Mouse (Mus musculus) olfactory bulb, adult 2 months (tissue): ENCODE data around the gene Dusp27. TPM values are rescaled to one million over a fixed set of nuclear protein-coding genes. Genes with fewer than 3 reads are reported as not detected.

Experiments
- H3K27ac ChIP-seq: fragments of 200-500 bp; 2 replicates; pipeline ENCODE4 v1.5.1; 2012; ENCODE audit warnings: low read depth, low read length; ENCODE audit not compliant: insufficient read depth
- H3K4me1 ChIP-seq: fragments of 200-500 bp; 2 replicates; pipeline ENCODE4 v1.6.1; 2012; ENCODE audit warnings: low read length; ENCODE audit not compliant: control insufficient read depth, insufficient read depth
- H3K4me3 ChIP-seq: fragments of 200-500 bp; 2 replicates; pipeline ENCODE4 v1.5.1; 2012; ENCODE audit warnings: mild to moderate bottlenecking, low read depth, low read length, moderate library complexity; ENCODE audit not compliant: insufficient read depth
- CTCF ChIP-seq: fragments of 200-500 bp; IDR thresholded peaks from 2 replicates; pipeline ENCODE4 v1.5.1; 2012; ENCODE audit warnings: low read depth, mild to moderate bottlenecking, low read length, moderate library complexity; ENCODE audit not compliant: insufficient read depth
- POLR2A ChIP-seq: fragments of 200-500 bp; IDR thresholded peaks from 2 replicates; pipeline ENCODE4 v1.6.1; 2012; ENCODE audit warnings: mild to moderate bottlenecking, low read depth, low read length, moderate library complexity; ENCODE audit not compliant: insufficient read depth
- WGBS: fragments of 180-500 bp; shearing (Covaris S2); methylation state at CpG from one replicate; pipeline ENCODE4 v1.1.7; 2018; 5-methylcytosine and 5-hydroxymethylcytosine counted together
- polyA plus RNA-seq: library from polyadenylated mRNA; stranded (reverse); fragments of >200 nt; gene quantifications from 2 replicates; pipeline ENCODE4 v1.2.4, GENCODE M21; 2012; ENCODE audit warnings: low replicate concordance; ENCODE audit not compliant: missing spikeins, insufficient read depth, insufficient read length

The Dusp27 gene
- polyA plus RNA-seq, 1 experiment, result not detected

GRCm38 (mm10) chr1:166060406-166060805 is 67.3 kb downstream of the Dusp27 start:
- 76% methylated on average over 1 of the region's 1 CpGs for WGBS
- TF ChIP-seq POLR2A, result no peak
- no peak for TF ChIP-seq CTCF
- Histone ChIP-seq H3K4me3 (no peak overlapping the region), H3K27ac (no peak overlapping the region), H3K4me1 (peaks cover 7% of the 10 kb centered on the region)

DNA sequence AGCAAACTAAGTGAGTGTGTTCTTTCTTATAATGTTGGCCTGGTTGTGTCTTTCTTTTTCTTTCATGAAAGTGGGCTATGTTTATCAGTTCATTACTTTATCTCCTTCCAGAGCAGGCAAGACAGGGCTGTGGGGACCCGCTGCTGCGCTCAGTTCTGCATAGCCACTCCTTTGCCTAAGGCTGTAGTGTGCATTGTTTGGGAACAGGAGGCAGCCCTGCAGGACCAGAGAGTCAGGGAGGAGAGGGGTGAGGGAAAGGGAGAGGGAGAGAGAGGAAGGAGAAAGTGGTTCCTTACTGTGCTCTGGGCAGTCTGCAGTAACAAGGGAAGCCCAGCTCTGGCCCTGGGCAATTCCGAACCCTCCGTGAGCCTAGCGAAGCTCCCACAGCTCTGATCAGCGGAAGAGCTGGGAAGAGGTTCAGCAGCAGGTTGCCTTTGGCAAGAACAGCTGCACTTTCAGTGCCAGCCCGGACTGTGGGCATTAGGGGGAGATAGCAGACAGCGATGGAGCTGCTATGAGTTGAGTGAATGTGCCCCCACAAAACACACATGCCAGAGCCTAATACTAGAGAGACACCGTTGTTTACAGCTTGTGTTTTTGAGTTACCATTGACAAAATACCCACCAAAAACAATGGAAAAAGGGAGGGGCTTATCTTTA is 71.5 kb downstream of the Dusp27 start:
- H3K4me3 ChIP-seq, result no peak overlapping the region
- H3K27ac ChIP-seq, result no peak overlapping the region
- 40% methylated on average over 9 of the region's 9 CpGs for WGBS
- TF ChIP-seq CTCF (no peak), POLR2A (no peak)
- peaks cover 7% of the 10 kb centered on the region for H3K4me1 ChIP-seq

DNA sequence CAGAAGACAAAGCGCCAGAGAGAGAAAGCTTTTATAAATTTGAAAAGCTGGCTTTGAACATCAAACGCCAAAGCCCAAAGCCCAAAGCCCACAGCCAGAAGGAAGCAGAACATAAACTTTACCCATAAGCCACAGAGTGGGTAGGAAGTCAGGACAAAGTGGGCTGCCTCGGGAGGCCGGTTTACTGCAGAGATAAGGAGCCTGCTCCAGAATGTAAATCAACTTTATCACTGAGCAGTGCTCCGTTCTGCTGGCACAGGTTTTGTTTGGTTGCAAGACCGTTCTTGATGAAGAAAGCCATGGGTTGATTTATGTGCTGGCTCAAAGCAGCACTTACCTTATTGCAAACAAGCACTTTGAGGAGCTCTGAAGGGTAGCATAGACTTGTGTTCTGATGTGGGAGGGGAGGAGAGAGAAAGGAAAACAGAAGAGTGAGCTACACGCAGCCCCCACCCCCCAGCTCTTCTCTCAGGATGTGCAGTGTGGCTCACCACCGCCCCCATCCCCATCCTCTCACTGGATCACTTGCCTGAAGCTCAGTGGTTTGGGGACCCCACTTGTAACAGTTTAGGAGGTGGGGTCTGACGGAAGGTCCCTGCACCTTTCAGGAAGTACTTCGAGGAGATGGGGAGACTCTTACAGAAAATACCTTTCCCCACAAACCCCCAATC is 74.3 kb downstream of the Dusp27 start:
- H3K27ac ChIP-seq, result no peak overlapping the region
- 59% methylated on average over 10 of the region's 10 CpGs for WGBS
- peaks cover 14% of the 10 kb centered on the region for H3K4me1 ChIP-seq
- no peak overlapping the region for H3K4me3 ChIP-seq
- no peak for TF ChIP-seq CTCF
- no peak for TF ChIP-seq POLR2A

GRCm38 (mm10) chr1:166049046-166049827 is 78.5 kb downstream of the Dusp27 start:
- TF ChIP-seq CTCF (no peak), POLR2A (no peak)
- Histone ChIP-seq H3K4me1 (peaks cover 34% of the 10 kb centered on the region), H3K27ac (no peak overlapping the region), H3K4me3 (peak overlapping the region; percentile 16)
- WGBS, result 24% methylated on average over 11 of the region's 11 CpGs

DNA sequence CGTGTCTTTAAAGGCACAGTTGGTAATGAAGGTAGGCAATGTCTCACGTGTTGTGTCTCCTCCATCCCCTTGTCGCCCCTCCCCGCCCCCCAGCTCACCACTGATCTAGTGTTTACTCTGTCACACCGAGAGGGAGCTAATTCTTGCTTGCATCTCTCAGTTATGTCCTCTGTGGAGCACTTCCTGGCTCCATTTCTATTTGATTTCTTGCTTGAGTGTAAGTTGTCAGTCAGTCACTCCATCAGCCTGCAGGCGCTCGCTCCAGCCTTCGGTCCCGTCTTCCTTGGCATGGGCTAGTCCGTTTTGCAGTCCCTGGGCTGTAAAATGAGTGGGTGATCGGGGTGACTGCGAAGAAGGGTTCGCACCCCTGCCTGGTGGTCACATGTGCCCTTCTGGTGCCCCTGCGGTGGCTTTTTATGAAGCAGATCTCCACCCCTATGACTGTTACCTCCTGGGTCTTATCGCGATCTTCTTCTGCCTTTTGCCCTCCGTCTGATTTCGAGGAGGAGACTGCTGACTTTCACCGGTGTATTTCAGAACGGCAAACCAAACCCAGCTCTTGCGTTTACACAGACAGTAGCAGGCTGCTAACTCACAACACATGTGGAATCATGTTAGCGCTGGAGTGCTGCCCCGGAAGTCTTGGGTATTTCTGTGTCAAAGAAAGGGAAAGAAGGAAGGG is 79.4 kb downstream of the Dusp27 start:
- Histone ChIP-seq H3K4me3 (peak overlapping the region; percentile 51), H3K27ac (peak overlapping the region; percentile 2; the same call in 1 of the 2 replicates), H3K4me1 (peaks cover 39% of the 10 kb centered on the region)
- TF ChIP-seq CTCF (no peak), POLR2A (no peak)
- WGBS, result 2% methylated on average over 23 of the region's 23 CpGs

Other genes with a start within 250 kb of the Dusp27 start
- gene Pou2f1, start 125.2 kb downstream of the Dusp27 start, polyA plus RNA-seq, result 81.5 TPM in 1 of 2 replicates, not detected in the other
- not detected in 2 replicates for gene Gpa33, start 2.3 kb upstream of the Dusp27 start, polyA plus RNA-seq
- gene Mael, start 110.8 kb upstream of the Dusp27 start, polyA plus RNA-seq, result not detected in 2 replicates
- 36.7 and 55.3 TPM in 2 replicates for gene Ildr2, start 126.2 kb upstream of the Dusp27 start, polyA plus RNA-seq